Mouse (Mus musculus) adrenal gland, adult 18-20 months (tissue): ENCODE results near the gene Nadk2. TPM values are rescaled to one million over a fixed set of nuclear protein-coding genes. Genes with fewer than 3 reads are reported as not detected.

ENCODE experiments used
- DNase-seq, 2 experiments: peaks; one replicate each; pipeline ENCODE4 v3.0.0; 2021 to 2022; ENCODE audit warnings: low spot score in 2 of 2
- total RNA-seq, 2 experiments: library from RNA; stranded (reverse); gene quantifications; 1 replicate in 1 of 2; 2 replicates in 1 of 2; pipeline ENCODE4 v1.2.3; 2021

Gene Nadk2
- total RNA-seq, 2 experiments from 2014 or later, result 47.1 to 75.0 TPM

- DNase-seq, result no peak
Observed at GRCm38 (mm10) chr15:9087421-9087820, 16.4 kb downstream of the Nadk2 start.

- no peak for DNase-seq
Observed at GRCm38 (mm10) chr15:9087895-9088682, 17.0 kb downstream of the Nadk2 start.

GRCm38 (mm10) chr15:9088683-9089072, 17.6 kb downstream of the Nadk2 start:
- no peak for DNase-seq

GRCm38 (mm10) chr15:9089136-9089720, 18.2 kb downstream of the Nadk2 start:
- DNase-seq, result no peak

- DNase-seq, result no peak
Observed at GRCm38 (mm10) chr15:9090662-9091061, 19.6 kb downstream of the Nadk2 start.

- DNase-seq, result no peak
Observed at GRCm38 (mm10) chr15:9093598-9094365, 22.7 kb downstream of the Nadk2 start.

- no peak for DNase-seq
Observed at GRCm38 (mm10) chr15:9094366-9094750, 23.3 kb downstream of the Nadk2 start.

- no peak for DNase-seq
Observed at GRCm38 (mm10) chr15:9096865-9097264, 25.8 kb downstream of the Nadk2 start.

- DNase-seq, result no peak
Observed at GRCm38 (mm10) chr15:9100446-9101077, 29.5 kb downstream of the Nadk2 start.

- no peak for DNase-seq
Observed at GRCm38 (mm10) chr15:9106303-9107074, 35.4 kb downstream of the Nadk2 start.

- no peak for DNase-seq
Observed at GRCm38 (mm10) chr15:9110526-9111347, 39.7 kb downstream of the Nadk2 start.

- no peak for DNase-seq
Observed at GRCm38 (mm10) chr15:9111648-9112047, 40.6 kb downstream of the Nadk2 start.

GRCm38 (mm10) chr15:9113556-9113955, 42.5 kb downstream of the Nadk2 start:
- DNase-seq, result no peak

GRCm38 (mm10) chr15:9114131-9114530, 43.1 kb downstream of the Nadk2 start:
- no peak for DNase-seq

- no peak for DNase-seq
Observed at GRCm38 (mm10) chr15:9114599-9114998, 43.5 kb downstream of the Nadk2 start.

GRCm38 (mm10) chr15:9118852-9119251, 47.8 kb downstream of the Nadk2 start:
- no peak for DNase-seq

GRCm38 (mm10) chr15:9120081-9120480, 49.0 kb downstream of the Nadk2 start:
- peak; percentile 34 to 48 for DNase-seq

GRCm38 (mm10) chr15:9122989-9123388, 51.9 kb downstream of the Nadk2 start:
- DNase-seq, result no peak

- no peak for DNase-seq
Observed at GRCm38 (mm10) chr15:9124856-9125255, 53.8 kb downstream of the Nadk2 start.
